Mouse (Mus musculus) hindbrain, embryonic 14.5 days (tissue): ENCODE measurements at regions not wholly inside any gene's neighbourhood (a gene's known extent, or its start where the extent isn't known, plus 50 kb on each side); places are given as distances from the start of the nearest gene placed in this dataset.

Source experiments
- ATAC-seq: fragments of 200-750 bp; cut with Nextera tagmentation; 2 replicates; pipeline ENCODE4 v1.8.0; 2017; ENCODE audit warnings: moderate number of reproducible peaks, mild to moderate bottlenecking, moderate TSS enrichment, moderate library complexity; ENCODE audit not compliant: low FRiP score
- DNase-seq: peaks from one replicate; pipeline ENCODE4 v3.0.0-alpha.2; 2015; ENCODE audit warnings: low spot score
- H3K27ac ChIP-seq: fragments of 300-500 bp; sonication (generic); 2 replicates; pipeline ENCODE4 v1.5.1; 2014; ENCODE audit warnings: mild to moderate bottlenecking, moderate library complexity
- H3K27me3 ChIP-seq: fragments of 300-500 bp; sonication (generic); 2 replicates; pipeline ENCODE4 v1.6.1; 2014; ENCODE audit warnings: mild to moderate bottlenecking, low read length, mixed read lengths; ENCODE audit not compliant: control insufficient read depth, insufficient read depth
- H3K36me3 ChIP-seq: fragments of 300-500 bp; sonication (generic); replicated peaks from 2 replicates; pipeline ENCODE4 v1.6.1; 2014; ENCODE audit not compliant: control insufficient read depth, insufficient read depth
- H3K4me1 ChIP-seq: fragments of 300-500 bp; sonication (generic); replicated peaks from 2 replicates; pipeline ENCODE4 v1.6.1; 2014; ENCODE audit warnings: antibody characterized with exemption, low read length, mixed read lengths; ENCODE audit not compliant: control insufficient read depth, insufficient read depth
- H3K4me2 ChIP-seq: fragments of 300-500 bp; sonication (generic); replicated peaks from 2 replicates; pipeline ENCODE4 v1.6.1; 2014; ENCODE audit warnings: mild to moderate bottlenecking, moderate library complexity
- H3K4me3 ChIP-seq: fragments of 300-500 bp; sonication (generic); replicated peaks from 2 replicates; pipeline ENCODE4 v1.5.1; 2014; ENCODE audit warnings: mild to moderate bottlenecking, low read length
- H3K9ac ChIP-seq: fragments of 300-500 bp; sonication (generic); 2 replicates; pipeline ENCODE4 v1.6.1; 2014
- H3K9me3 ChIP-seq: fragments of 300-500 bp; sonication (generic); 2 replicates; pipeline ENCODE4 v1.6.1; 2016; ENCODE audit warnings: low read length; ENCODE audit not compliant: control insufficient read depth
- WGBS: fragments of 180-500 bp; shearing (Covaris S2); extraction: QIAGEN DNeasy Blood & Tissue Kit; methylation state at CpG from one replicate; pipeline ENCODE4 v1.1.7; 2014; 5-methylcytosine and 5-hydroxymethylcytosine counted together

DNA sequence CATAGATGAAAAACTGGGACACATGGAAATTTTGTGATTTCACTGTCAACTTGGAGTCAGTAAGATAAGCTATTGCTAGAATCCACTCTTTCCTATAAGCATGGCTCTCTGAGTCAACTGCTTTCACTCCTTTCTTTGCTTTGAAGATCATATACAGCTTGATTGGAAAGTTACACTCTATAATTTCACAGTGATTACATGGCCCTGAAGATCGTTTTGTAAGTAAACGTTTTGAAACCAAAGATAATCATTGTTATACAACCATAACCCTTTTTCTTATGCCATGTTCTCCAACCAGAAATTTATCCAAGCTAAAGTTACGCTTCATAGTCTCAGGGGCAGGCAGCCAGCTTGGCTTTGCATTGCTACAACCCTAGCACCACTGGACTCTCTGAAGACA, 322.1 kb upstream of the N6amt1 start:
- 79% methylated on average over 3 of the region's 3 CpGs for WGBS

DNA sequence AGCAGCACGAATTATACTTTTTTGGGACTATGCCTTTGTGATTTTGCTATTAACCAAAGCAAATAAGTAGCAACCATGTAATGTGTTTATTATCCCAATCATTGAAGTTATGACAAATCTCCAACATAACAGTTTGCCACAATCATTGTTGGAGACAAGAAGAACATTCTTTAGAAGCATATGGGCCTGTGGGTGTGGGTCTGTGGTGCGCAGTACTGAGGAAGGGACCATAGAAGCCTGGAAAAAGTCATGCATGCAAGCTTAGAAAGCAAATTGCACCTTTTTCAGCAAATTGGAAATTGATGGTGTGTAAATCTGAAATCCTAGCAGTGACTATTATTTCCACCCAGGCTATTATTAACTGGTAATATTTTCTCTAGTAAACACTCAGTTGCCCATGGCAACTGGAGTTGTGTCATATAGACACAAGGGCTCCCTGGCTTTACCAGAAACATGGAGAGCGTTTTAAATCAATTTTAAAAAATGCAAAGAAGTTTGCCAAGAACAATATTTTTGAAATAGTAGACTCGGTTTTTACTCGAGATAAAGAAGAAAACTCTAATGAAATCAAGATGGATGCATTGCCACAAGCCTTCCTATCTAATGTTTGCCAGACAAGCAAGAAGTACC, 325.4 kb upstream of the N6amt1 start:
- no peak overlapping the region for H3K9ac ChIP-seq
- H3K27me3 ChIP-seq, result no peaks in the 10 kb centered on the region
- no peaks in the 10 kb centered on the region for H3K9me3 ChIP-seq
- no peak for DNase-seq
- H3K4me1 ChIP-seq, result no peaks in the 10 kb centered on the region
- no peak overlapping the region for H3K27ac ChIP-seq
- no peak overlapping the region for H3K4me2 ChIP-seq
- no peak overlapping the region for H3K4me3 ChIP-seq
- ATAC-seq, result no peak
- H3K36me3 ChIP-seq, result no peaks in the 10 kb centered on the region
- 79% methylated on average over 5 of the region's 5 CpGs for WGBS

More for the DNA sequence above, 322.1 kb upstream of the N6amt1 start:
- Histone ChIP-seq H3K4me3 (no peak overlapping the region), H3K36me3 (no peaks in the 10 kb centered on the region), H3K27ac (no peak overlapping the region), H3K27me3 (no peaks in the 10 kb centered on the region), H3K9me3 (no peaks in the 10 kb centered on the region), H3K4me1 (no peaks in the 10 kb centered on the region), H3K4me2 (no peak overlapping the region), H3K9ac (no peak overlapping the region)
- no peak for DNase-seq
- no peak for ATAC-seq

DNA sequence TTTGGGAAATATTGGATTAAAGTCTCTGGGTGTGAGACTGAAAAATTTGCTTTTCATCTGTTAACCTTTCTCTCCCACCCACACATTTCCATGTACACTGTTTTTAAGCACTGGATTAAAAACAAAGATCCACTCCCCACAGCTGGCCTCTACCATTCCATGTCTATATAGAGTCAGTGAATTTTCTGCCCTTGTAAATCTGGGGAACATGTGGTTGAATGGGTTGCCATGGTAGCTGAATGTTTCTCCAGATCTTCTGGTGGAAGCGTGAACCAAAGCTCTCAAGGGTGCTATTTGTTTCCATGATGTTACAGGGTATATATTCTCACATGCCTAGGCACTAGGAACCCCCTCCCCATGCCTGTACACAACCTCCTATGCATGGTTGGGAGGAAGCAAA, 326.4 kb upstream of the N6amt1 start:
- no peak for ATAC-seq
- Histone ChIP-seq H3K27ac (no peak overlapping the region), H3K9ac (no peak overlapping the region), H3K9me3 (no peaks in the 10 kb centered on the region), H3K36me3 (no peaks in the 10 kb centered on the region), H3K4me2 (no peak overlapping the region), H3K4me1 (no peaks in the 10 kb centered on the region), H3K4me3 (no peak overlapping the region), H3K27me3 (no peaks in the 10 kb centered on the region)
- WGBS, result 68% methylated on average over 1 of the region's 1 CpGs
- DNase-seq, result no peak

DNA sequence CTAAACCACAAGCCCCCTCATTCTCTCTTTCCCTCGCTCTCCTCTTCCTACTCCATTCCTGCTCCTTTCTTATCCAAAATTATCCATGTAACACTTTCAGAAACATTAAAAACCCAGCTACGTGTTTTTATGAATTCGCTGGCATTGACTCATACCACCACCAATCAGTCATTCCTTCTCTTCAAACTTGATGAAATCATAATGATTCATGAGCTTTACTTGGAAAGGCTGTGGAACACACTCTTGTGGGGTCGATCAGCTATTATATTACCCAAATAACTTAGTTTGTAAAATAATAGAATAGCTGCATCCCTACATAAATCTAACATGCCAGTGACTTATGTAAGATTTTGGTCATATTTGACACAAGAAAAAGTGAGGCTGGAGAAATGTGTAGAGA, 331.9 kb upstream of the N6amt1 start:
- no peaks in the 10 kb centered on the region for H3K4me1 ChIP-seq
- ATAC-seq (no peak), DNase-seq (no peak)
- H3K9ac ChIP-seq, result no peak overlapping the region
- H3K4me2 ChIP-seq, result no peak overlapping the region
- no peaks in the 10 kb centered on the region for H3K9me3 ChIP-seq
- 90% methylated on average over 4 of the region's 4 CpGs for WGBS
- no peaks in the 10 kb centered on the region for H3K27me3 ChIP-seq
- H3K4me3 ChIP-seq, result no peak overlapping the region
- no peak overlapping the region for H3K27ac ChIP-seq
- no peaks in the 10 kb centered on the region for H3K36me3 ChIP-seq

DNA sequence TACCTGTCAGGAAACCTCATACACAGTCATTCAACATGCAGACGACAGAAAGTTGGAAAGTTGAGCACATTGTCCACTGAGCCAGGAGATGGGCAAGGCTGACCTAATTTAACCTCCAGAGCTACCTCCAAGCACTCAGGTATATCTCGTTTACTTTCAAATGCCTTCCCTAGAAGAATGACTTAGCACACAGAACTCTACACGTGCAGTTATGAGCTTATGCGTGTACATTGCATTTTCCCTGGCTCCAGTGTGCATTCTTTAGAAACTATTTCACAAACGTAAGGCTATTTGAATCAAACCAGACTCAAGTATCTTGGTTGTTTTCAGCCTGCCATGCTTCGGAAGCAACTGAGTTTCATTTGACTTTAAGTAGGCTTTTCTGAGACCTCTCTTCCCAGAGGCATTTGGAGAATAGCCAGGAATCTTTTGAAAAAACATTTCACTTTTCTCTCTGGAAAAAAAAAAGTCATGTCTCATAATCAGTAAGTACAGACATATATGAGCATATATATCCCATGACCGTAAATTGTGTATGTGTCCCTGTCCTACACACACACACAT, 336.8 kb upstream of the N6amt1 start:
- Histone ChIP-seq H3K9ac (no peak overlapping the region), H3K27me3 (no peaks in the 10 kb centered on the region), H3K36me3 (no peaks in the 10 kb centered on the region), H3K9me3 (no peaks in the 10 kb centered on the region), H3K4me2 (no peak overlapping the region), H3K4me1 (no peaks in the 10 kb centered on the region), H3K4me3 (no peak overlapping the region), H3K27ac (no peak overlapping the region)
- 90% methylated on average over 7 of the region's 7 CpGs for WGBS
- ATAC-seq (no peak), DNase-seq (no peak)

DNA sequence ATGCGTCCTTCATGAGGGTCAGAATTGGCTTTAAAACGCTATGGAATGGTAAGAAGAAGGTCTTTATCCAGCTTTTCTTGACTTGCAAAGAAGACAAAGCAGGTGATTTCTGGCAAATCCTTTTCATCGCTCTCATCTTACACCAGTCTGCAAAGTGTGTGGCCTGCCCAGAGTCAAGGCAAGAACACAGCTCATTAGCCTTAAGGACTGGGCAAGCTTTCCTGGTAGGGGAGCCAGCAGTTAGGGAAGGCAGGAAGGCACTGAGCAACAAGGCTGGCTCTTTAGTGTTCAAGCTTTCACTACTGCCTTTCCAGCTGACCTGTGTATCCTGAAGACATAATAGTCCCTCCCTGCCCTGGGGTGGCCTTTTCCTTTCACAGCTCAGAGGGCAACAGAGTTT, 352.4 kb upstream of the N6amt1 start:
- Histone ChIP-seq H3K27me3 (no peaks in the 10 kb centered on the region), H3K27ac (0 out of 2 replicates have a peak overlapping the region, but pooled peaks have one; percentile 32), H3K4me2 (no peak overlapping the region), H3K4me3 (no peak overlapping the region), H3K9ac (no peak overlapping the region), H3K4me1 (no peaks in the 10 kb centered on the region), H3K9me3 (no peaks in the 10 kb centered on the region), H3K36me3 (no peaks in the 10 kb centered on the region)
- DNase-seq (no peak), ATAC-seq (0 out of 2 replicates have a peak, but pooled peaks have one; percentile 52)
- 63% methylated on average over 3 of the region's 3 CpGs for WGBS

DNA sequence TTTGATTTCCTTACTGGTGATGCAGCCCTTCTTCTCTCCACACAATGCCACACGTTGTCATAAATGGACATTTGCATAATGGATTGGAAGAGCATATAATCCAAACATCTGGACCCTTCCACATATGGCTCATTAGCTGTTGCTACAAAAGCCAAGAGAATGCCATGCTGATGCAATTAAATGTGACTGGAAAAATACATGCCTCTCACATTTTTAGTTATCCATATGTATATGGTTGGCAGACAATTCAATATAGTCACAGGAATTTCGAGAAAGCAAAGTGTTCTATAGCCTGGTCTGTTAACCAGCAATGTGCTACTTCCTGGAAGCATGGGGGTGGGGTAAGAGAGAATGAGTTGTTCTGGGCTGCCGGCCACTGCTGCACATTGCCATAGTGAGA, 352.9 kb upstream of the N6amt1 start:
- H3K4me3 ChIP-seq, result no peak overlapping the region
- no peaks in the 10 kb centered on the region for H3K36me3 ChIP-seq
- WGBS, result 38% methylated on average over 3 of the region's 3 CpGs
- ATAC-seq (peak; percentile 79), DNase-seq (peak; percentile 33)
- H3K4me1 ChIP-seq, result no peaks in the 10 kb centered on the region
- no peaks in the 10 kb centered on the region for H3K27me3 ChIP-seq
- no peak overlapping the region for H3K9ac ChIP-seq
- H3K9me3 ChIP-seq, result no peaks in the 10 kb centered on the region
- no peak overlapping the region for H3K4me2 ChIP-seq
- peak overlapping the region; percentile 32; the same call in 1 of the 2 replicates for H3K27ac ChIP-seq

DNA sequence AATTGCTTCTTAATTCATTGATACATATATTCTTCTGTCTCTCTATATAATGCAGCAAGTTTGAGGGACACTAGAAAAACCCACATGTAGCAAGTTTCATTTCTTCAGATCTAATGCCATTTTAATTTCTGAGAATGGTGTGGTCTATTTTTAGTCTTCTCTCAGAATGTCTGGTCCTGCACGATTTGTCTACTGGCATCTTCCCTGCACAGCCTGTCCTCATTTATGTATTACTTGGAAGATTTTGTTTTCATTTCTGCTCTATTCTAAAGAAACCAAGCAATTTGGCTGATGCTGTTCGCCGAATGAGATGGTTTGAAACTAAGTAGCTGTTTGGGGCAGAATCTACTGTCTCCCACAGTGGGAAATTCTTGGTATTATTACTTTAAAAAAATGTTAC, 382.3 kb upstream of the N6amt1 start:
- Histone ChIP-seq H3K27me3 (no peaks in the 10 kb centered on the region), H3K9me3 (no peaks in the 10 kb centered on the region), H3K27ac (no peak overlapping the region), H3K9ac (no peak overlapping the region), H3K4me2 (no peak overlapping the region), H3K4me1 (no peaks in the 10 kb centered on the region), H3K36me3 (no peaks in the 10 kb centered on the region), H3K4me3 (no peak overlapping the region)
- 92% methylated on average over 3 of the region's 3 CpGs for WGBS
- ATAC-seq, result no peak
- DNase-seq, result no peak

DNA sequence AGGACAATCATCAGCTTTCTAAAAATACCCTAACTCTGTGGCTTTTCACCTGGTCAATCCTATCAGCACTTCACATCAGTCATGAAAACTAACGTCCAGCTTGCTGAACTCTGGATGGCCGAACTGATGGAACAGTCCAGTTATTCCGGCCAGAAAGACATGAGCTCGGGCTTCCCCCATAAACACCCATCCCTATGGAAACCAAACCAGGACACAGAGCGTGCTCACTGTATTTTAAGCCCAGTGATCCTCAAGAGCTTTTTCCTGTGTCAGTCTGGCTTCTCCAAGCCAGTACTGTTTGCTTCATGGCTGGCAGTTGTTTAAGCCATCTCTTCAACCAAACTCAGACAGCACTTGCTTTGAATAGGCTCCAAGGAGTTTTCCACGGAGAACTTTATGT, 404.3 kb upstream of the N6amt1 start:
- H3K36me3 ChIP-seq, result no peaks in the 10 kb centered on the region
- WGBS, result 88% methylated on average over 6 of the region's 6 CpGs
- no peak overlapping the region for H3K9ac ChIP-seq
- H3K4me1 ChIP-seq, result no peaks in the 10 kb centered on the region
- H3K27me3 ChIP-seq, result no peaks in the 10 kb centered on the region
- ATAC-seq (no peak), DNase-seq (no peak)
- no peak overlapping the region for H3K27ac ChIP-seq
- no peak overlapping the region for H3K4me3 ChIP-seq
- H3K9me3 ChIP-seq, result no peaks in the 10 kb centered on the region
- no peak overlapping the region for H3K4me2 ChIP-seq
